Mouse (Mus musculus): Measurements from ENCODE around the gene Gna12. TPM values are rescaled to one million over a fixed set of nuclear protein-coding genes. Genes with fewer than 3 reads are reported as not detected.

Gene Gna12
- polyA plus RNA-seq (2014; fragmentation: Nextera tagmentation; extraction: Ambion mirVana): 60.3 and 65.0 TPM in 2 replicates

- peak; percentile 97 for ATAC-seq (ENCODE audit: insufficient read depth, low FRiP score, low TSS enrichment)
- WGBS: under 1% methylated on average over 26 of the region's 49 CpGs
These were observed at the start of gene Gna12 for GRCm38 (mm10) chr5:140830314-140831063. Gna12 (minus strand) TSS chr5:140830431.

DNA sequence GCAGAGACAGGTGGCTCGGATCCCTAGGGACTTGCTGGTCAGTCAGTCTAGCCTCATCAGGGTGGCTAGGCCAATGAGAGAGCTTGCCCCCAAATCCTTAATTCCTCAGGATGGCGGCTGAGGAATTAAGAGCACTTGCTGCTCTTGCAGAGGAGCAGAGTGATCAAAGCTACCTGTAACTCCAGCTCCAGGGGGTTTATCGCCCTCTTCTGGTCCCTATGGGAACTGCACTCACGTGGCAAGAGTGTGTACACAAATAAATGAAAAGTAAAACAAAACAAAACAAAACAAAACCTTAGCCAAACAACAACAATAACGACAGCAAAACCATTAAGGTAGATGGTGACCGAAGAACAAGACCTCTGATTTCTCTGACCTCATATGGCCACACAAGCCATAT, 48.4 kb upstream of the Gna12 start:
- WGBS: 68% methylated on average over 6 of the region's 6 CpGs
- ATAC-seq (ENCODE audit: insufficient read depth, low FRiP score, low TSS enrichment) (no peak), DNase-seq (ENCODE audit: low spot score) (no peak)
- no peaks in the 10 kb centered on the region for H3K36me3 ChIP-seq (ENCODE audit: control insufficient read depth, insufficient read depth, low read length)
- no peak overlapping the region for H3K27ac ChIP-seq (ENCODE audit: low read depth, low read length)
- H3K9ac ChIP-seq (ENCODE audit: low read length): no peak overlapping the region
- H3K4me1 ChIP-seq (ENCODE audit: control insufficient read depth, insufficient read depth, low read length): no peaks in the 10 kb centered on the region
- no peaks in the 10 kb centered on the region for H3K27me3 ChIP-seq (ENCODE audit: control insufficient read depth, insufficient read depth, low read length)
- H3K4me3 ChIP-seq (ENCODE audit: low read depth, low read length): no peak overlapping the region
- no peak overlapping the region for H3K4me2 ChIP-seq (ENCODE audit: low read depth)
- no peaks in the 10 kb centered on the region for H3K9me3 ChIP-seq (ENCODE audit: control insufficient read depth, low read length)

More at GRCm38 (mm10) chr5:140830314-140831063, at the start of gene Gna12:
- no peaks in the 10 kb centered on the region for H3K36me3 ChIP-seq (ENCODE audit: control insufficient read depth, insufficient read depth, low read length)
- H3K27ac ChIP-seq (ENCODE audit: low read depth, low read length): peak within 1 kb of the TSS; percentile 70; the same call in 1 of the 2 replicates
- peaks cover 13% of the 10 kb centered on the region for H3K4me1 ChIP-seq (ENCODE audit: control insufficient read depth, insufficient read depth, low read length)
- no peaks in the 10 kb centered on the region for H3K27me3 ChIP-seq (ENCODE audit: control insufficient read depth, insufficient read depth, low read length)
- peak within 1 kb of the TSS; percentile 85 for H3K9ac ChIP-seq (ENCODE audit: low read length)
- H3K4me3 ChIP-seq (ENCODE audit: low read depth, low read length): peak within 1 kb of the TSS; percentile 79
- peak; percentile 99 for DNase-seq (ENCODE audit: low spot score)
- H3K4me2 ChIP-seq (ENCODE audit: low read depth): peak within 1 kb of the TSS; percentile 96
- H3K9me3 ChIP-seq (ENCODE audit: control insufficient read depth, low read length): no peaks in the 10 kb centered on the region

GRCm38 (mm10) chr5:140873736-140874307, 43.6 kb upstream of the Gna12 start:
- no peak overlapping the region for H3K27ac ChIP-seq (ENCODE audit: low read depth, low read length)
- no peaks in the 10 kb centered on the region for H3K9me3 ChIP-seq (ENCODE audit: control insufficient read depth, low read length)
- no peaks in the 10 kb centered on the region for H3K36me3 ChIP-seq (ENCODE audit: control insufficient read depth, insufficient read depth, low read length)
- peaks cover 14% of the 10 kb centered on the region; the same call in 1 of the 2 replicates for H3K4me1 ChIP-seq (ENCODE audit: control insufficient read depth, insufficient read depth, low read length)
- no peak overlapping the region for H3K9ac ChIP-seq (ENCODE audit: low read length)
- WGBS: 77% methylated on average over 6 of the region's 6 CpGs
- ATAC-seq (ENCODE audit: insufficient read depth, low FRiP score, low TSS enrichment) (no peak), DNase-seq (ENCODE audit: low spot score) (no peak)
- no peaks in the 10 kb centered on the region; the same call in 1 of the 2 replicates for H3K27me3 ChIP-seq (ENCODE audit: control insufficient read depth, insufficient read depth, low read length)
- no peak overlapping the region for H3K4me3 ChIP-seq (ENCODE audit: low read depth, low read length)
- no peak overlapping the region for H3K4me2 ChIP-seq (ENCODE audit: low read depth)

DNA sequence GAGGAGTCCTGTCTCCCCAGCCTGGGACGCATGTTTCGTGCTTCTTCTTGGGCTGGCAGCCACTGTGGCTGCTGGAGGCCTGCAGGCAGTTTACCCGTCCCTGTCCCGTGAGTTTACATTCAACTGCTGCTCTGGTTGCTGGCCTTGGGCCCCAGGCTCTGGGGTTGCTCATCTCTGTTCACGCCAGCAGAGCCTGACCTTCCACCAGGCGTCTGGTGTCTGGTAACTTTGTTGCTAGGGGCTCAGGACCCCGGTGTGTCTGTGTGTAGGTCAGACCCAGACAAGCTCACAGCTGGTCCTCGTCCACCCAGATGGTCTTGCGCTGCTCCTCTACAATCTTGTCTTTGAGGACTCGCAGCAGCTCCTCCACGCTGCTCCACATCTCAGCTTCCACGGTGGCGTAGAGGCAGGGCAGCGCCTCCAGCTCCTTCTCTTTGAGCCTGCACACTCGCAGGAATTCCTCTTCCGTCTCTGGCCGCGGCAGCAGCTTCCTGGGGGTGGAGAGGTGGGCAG, 42.9 kb upstream of the Gna12 start:
- ATAC-seq (ENCODE audit: insufficient read depth, low FRiP score, low TSS enrichment) (no peak), DNase-seq (ENCODE audit: low spot score) (peak; percentile 35)
- 23% methylated on average over 18 of the region's 18 CpGs for WGBS
- H3K4me3 ChIP-seq (ENCODE audit: low read depth, low read length): no peak overlapping the region
- H3K4me2 ChIP-seq (ENCODE audit: low read depth): peak overlapping the region; percentile 8; the same call in 1 of the 2 replicates
- no peaks in the 10 kb centered on the region for H3K36me3 ChIP-seq (ENCODE audit: control insufficient read depth, insufficient read depth, low read length)
- no peaks in the 10 kb centered on the region for H3K9me3 ChIP-seq (ENCODE audit: control insufficient read depth, low read length)
- H3K27ac ChIP-seq (ENCODE audit: low read depth, low read length): peak overlapping the region; percentile 1; the same call in 1 of the 2 replicates
- H3K4me1 ChIP-seq (ENCODE audit: control insufficient read depth, insufficient read depth, low read length): peaks cover 14% of the 10 kb centered on the region; the same call in 1 of the 2 replicates
- H3K9ac ChIP-seq (ENCODE audit: low read length): 0 out of 2 replicates have a peak overlapping the region, but pooled peaks have one; percentile 0
- H3K27me3 ChIP-seq (ENCODE audit: control insufficient read depth, insufficient read depth, low read length): no peaks in the 10 kb centered on the region; the same call in 1 of the 2 replicates

- Histone ChIP-seq H3K9ac (ENCODE audit: low read length) (0 out of 2 replicates have a peak overlapping the region, but pooled peaks have one; percentile 0), H3K4me1 (ENCODE audit: control insufficient read depth, insufficient read depth, low read length) (peaks cover 14% of the 10 kb centered on the region; the same call in 1 of the 2 replicates), H3K4me2 (ENCODE audit: low read depth) (no peak overlapping the region), H3K27me3 (ENCODE audit: control insufficient read depth, insufficient read depth, low read length) (no peaks in the 10 kb centered on the region; the same call in 1 of the 2 replicates), H3K9me3 (ENCODE audit: control insufficient read depth, low read length) (no peaks in the 10 kb centered on the region), H3K4me3 (ENCODE audit: low read depth, low read length) (no peak overlapping the region), H3K27ac (ENCODE audit: low read depth, low read length) (peak overlapping the region; percentile 1; the same call in 1 of the 2 replicates), H3K36me3 (ENCODE audit: control insufficient read depth, insufficient read depth, low read length) (no peaks in the 10 kb centered on the region)
- ATAC-seq (ENCODE audit: insufficient read depth, low FRiP score, low TSS enrichment) (no peak), DNase-seq (ENCODE audit: low spot score) (peak; percentile 37)
- WGBS: 14% methylated on average over 11 of the region's 11 CpGs
These were observed 42.4 kb upstream of the Gna12 start for GRCm38 (mm10) chr5:140872532-140873038.

DNA sequence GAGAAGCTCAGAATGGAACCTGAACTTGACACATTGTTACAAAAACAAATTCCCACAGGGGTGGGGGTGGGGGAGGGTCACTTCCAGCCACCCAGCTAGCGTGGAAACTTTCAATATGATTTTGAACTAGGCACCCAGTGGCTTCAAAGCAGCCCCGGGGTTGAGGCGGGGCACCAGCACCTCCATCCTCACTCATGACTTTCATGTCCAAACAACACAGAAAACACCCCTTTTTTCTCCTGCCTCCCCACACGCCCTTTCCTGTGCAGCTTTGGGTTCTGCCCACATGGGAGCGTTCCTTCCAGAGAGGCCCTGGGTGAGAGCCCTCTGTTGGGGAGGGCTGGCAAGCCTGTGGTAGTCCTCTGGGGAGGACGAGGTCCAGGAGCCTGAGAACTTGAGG, 41.0 kb upstream of the Gna12 start:
- no peak overlapping the region for H3K27ac ChIP-seq (ENCODE audit: low read depth, low read length)
- H3K27me3 ChIP-seq (ENCODE audit: control insufficient read depth, insufficient read depth, low read length): no peaks in the 10 kb centered on the region; the same call in 1 of the 2 replicates
- no peaks in the 10 kb centered on the region for H3K9me3 ChIP-seq (ENCODE audit: control insufficient read depth, low read length)
- 72% methylated on average over 6 of the region's 6 CpGs for WGBS
- peaks cover 14% of the 10 kb centered on the region; the same call in 1 of the 2 replicates for H3K4me1 ChIP-seq (ENCODE audit: control insufficient read depth, insufficient read depth, low read length)
- no peaks in the 10 kb centered on the region for H3K36me3 ChIP-seq (ENCODE audit: control insufficient read depth, insufficient read depth, low read length)
- ATAC-seq (ENCODE audit: insufficient read depth, low FRiP score, low TSS enrichment) (no peak), DNase-seq (ENCODE audit: low spot score) (no peak)
- no peak overlapping the region for H3K4me3 ChIP-seq (ENCODE audit: low read depth, low read length)
- no peak overlapping the region for H3K4me2 ChIP-seq (ENCODE audit: low read depth)
- no peak overlapping the region for H3K9ac ChIP-seq (ENCODE audit: low read length)

DNA sequence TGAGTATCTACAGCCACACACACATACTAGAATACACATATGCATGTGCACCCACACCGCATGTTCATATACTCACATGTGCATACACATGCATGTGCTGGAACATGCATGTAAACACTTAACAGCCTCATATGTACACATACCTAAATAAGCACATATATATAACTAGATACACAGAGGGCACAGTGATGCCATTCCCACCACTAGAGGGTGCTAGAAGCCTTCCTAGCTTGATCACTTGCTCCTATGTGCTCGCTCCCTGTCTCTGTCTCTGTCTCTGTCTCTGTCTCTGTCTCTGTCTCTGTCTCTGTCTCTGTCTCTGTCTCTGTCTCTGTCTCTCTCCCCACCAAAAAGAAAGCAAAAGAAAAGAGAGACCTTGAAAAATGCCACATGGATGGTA, 38.8 kb upstream of the Gna12 start:
- ATAC-seq (ENCODE audit: insufficient read depth, low FRiP score, low TSS enrichment) (no peak), DNase-seq (ENCODE audit: low spot score) (peak; percentile 59)
- Histone ChIP-seq H3K27me3 (ENCODE audit: control insufficient read depth, insufficient read depth, low read length) (no peaks in the 10 kb centered on the region; the same call in 1 of the 2 replicates), H3K36me3 (ENCODE audit: control insufficient read depth, insufficient read depth, low read length) (no peaks in the 10 kb centered on the region), H3K4me3 (ENCODE audit: low read depth, low read length) (no peak overlapping the region), H3K9me3 (ENCODE audit: control insufficient read depth, low read length) (no peaks in the 10 kb centered on the region), H3K4me1 (ENCODE audit: control insufficient read depth, insufficient read depth, low read length) (peaks cover 14% of the 10 kb centered on the region; the same call in 1 of the 2 replicates), H3K4me2 (ENCODE audit: low read depth) (no peak overlapping the region), H3K27ac (ENCODE audit: low read depth, low read length) (no peak overlapping the region), H3K9ac (ENCODE audit: low read length) (no peak overlapping the region)
- 72% methylated on average over 2 of the region's 2 CpGs for WGBS

GRCm38 (mm10) chr5:140859730-140860129, 29.5 kb upstream of the Gna12 start:
- Histone ChIP-seq H3K36me3 (ENCODE audit: control insufficient read depth, insufficient read depth, low read length) (no peaks in the 10 kb centered on the region), H3K4me2 (ENCODE audit: low read depth) (no peak overlapping the region), H3K4me3 (ENCODE audit: low read depth, low read length) (no peak overlapping the region), H3K27me3 (ENCODE audit: control insufficient read depth, insufficient read depth, low read length) (no peaks in the 10 kb centered on the region), H3K4me1 (ENCODE audit: control insufficient read depth, insufficient read depth, low read length) (0 out of 2 replicates have a peak, but pooled peaks cover 3% of the 10 kb centered on the region), H3K9ac (ENCODE audit: low read length) (no peak overlapping the region), H3K9me3 (ENCODE audit: control insufficient read depth, low read length) (no peaks in the 10 kb centered on the region), H3K27ac (ENCODE audit: low read depth, low read length) (no peak overlapping the region)
- no peak for DNase-seq (ENCODE audit: low spot score)
- no peak for ATAC-seq (ENCODE audit: insufficient read depth, low FRiP score, low TSS enrichment)
- WGBS: 85% methylated on average over 5 of the region's 5 CpGs

All from neural tube, embryonic 11.5 days (tissue).